Mouse (Mus musculus) kidney, postnatal 0 days (tissue): ENCODE results near the gene Arhgef18. TPM values are rescaled to one million over a fixed set of nuclear protein-coding genes. Genes with fewer than 3 reads are reported as not detected.

ENCODE experiments used
- ATAC-seq: fragments of 200-750 bp; cut with Nextera tagmentation; replicated peaks from 2 replicates; pipeline ENCODE4 v1.8.0; 2017; ENCODE audit warnings: low read depth, moderate number of reproducible peaks, moderate TSS enrichment, moderate library complexity; ENCODE audit not compliant: low FRiP score
- DNase-seq: peaks from one replicate; pipeline ENCODE4 v3.0.0-alpha.2; 2016; ENCODE audit warnings: low spot score
- H3K27ac ChIP-seq: fragments of 300-500 bp; sonication (generic); 2 replicates; pipeline ENCODE4 v1.5.1; 2014; ENCODE audit warnings: mild to moderate bottlenecking
- H3K27me3 ChIP-seq: fragments of 300-500 bp; sonication (generic); 2 replicates; pipeline ENCODE4 v1.6.1; 2014; ENCODE audit warnings: low read length, mixed read lengths; ENCODE audit not compliant: insufficient read depth
- H3K36me3 ChIP-seq: fragments of 300-500 bp; sonication (generic); 2 replicates; pipeline ENCODE4 v1.6.1; 2014; ENCODE audit warnings: low read length, mixed read lengths; ENCODE audit not compliant: insufficient read depth
- H3K4me1 ChIP-seq: fragments of 300-500 bp; sonication (generic); replicated peaks from 2 replicates; pipeline ENCODE4 v1.6.1; 2014; ENCODE audit warnings: antibody characterized with exemption, low read length, mixed read lengths; ENCODE audit not compliant: insufficient read depth
- H3K4me2 ChIP-seq: fragments of 300-500 bp; sonication (generic); 2 replicates; pipeline ENCODE4 v1.6.1; 2014; ENCODE audit warnings: mild to moderate bottlenecking, low read length, moderate library complexity, mixed read lengths
- H3K4me3 ChIP-seq: fragments of 300-500 bp; sonication (generic); replicated peaks from 2 replicates; pipeline ENCODE4 v1.5.1; 2014; ENCODE audit warnings: low read depth, low read length
- H3K9ac ChIP-seq: fragments of 300-500 bp; sonication (generic); 2 replicates; pipeline ENCODE4 v1.6.1; 2014; ENCODE audit warnings: low read depth, low read length
- H3K9me3 ChIP-seq: fragments of 300-500 bp; sonication (generic); replicated peaks from 2 replicates; pipeline ENCODE4 v1.6.1; 2016; ENCODE audit warnings: low read length, inconsistent platforms, mixed read lengths
- CTCF ChIP-seq: IDR thresholded peaks from 2 replicates; pipeline ENCODE4 v1.5.1; 2016; ENCODE audit warnings: antibody characterized with exemption, low read depth, mild to moderate bottlenecking, moderate library complexity
- WGBS: fragments of 180-500 bp; shearing (Covaris S2); extraction: QIAGEN DNeasy Blood & Tissue Kit; methylation state at CpG from one replicate; pipeline ENCODE4 v1.1.7; 2014; 5-methylcytosine and 5-hydroxymethylcytosine counted together
- polyA plus RNA-seq: library from polyadenylated mRNA; unstranded; fragments of >200 nt; fragmentation: Nextera tagmentation; extraction: Ambion mirVana; gene quantifications from 2 replicates; pipeline ENCODE4 v1.2.1, GENCODE M21; 2015

Arhgef18 gene
- polyA plus RNA-seq, 1 experiment from 2014 or later: 9.6 TPM

- Histone ChIP-seq H3K4me2 (no peak overlapping the region), H3K4me1 (no peaks in the 10 kb centered on the region), H3K4me3 (no peak overlapping the region), H3K27me3 (no peaks in the 10 kb centered on the region), H3K36me3 (peaks cover 12% of the 10 kb centered on the region), H3K27ac (no peak overlapping the region), H3K9me3 (no peaks in the 10 kb centered on the region), H3K9ac (no peak overlapping the region)
- no peak for DNase-seq
- no peak for ATAC-seq
- no peak for TF ChIP-seq CTCF
- 54% methylated on average over 4 of the region's 4 CpGs for WGBS
Observed at GRCm38 (mm10) chr8:3502217-3502616, 109.4 kb downstream of the Arhgef18 start.

Other genes with a start within 250 kb of the Arhgef18 start
- gene Insr, start 113.4 kb upstream of the Arhgef18 start, polyA plus RNA-seq: 26.5 and 27.2 TPM in 2 replicates
- 0.05 and 0.24 TPM in 2 replicates for gene A430078G23Rik, start 39.6 kb upstream of the Arhgef18 start, polyA plus RNA-seq
- gene Pex11g, start 74.7 kb downstream of the Arhgef18 start, polyA plus RNA-seq: 8.1 and 8.8 TPM in 2 replicates
- 0.16 TPM in 1 of 2 replicates, not detected in the other for gene Tex45, start 77.9 kb downstream of the Arhgef18 start, polyA plus RNA-seq
- 42.1 and 45.0 TPM in 2 replicates for gene Zfp358, start 100.1 kb downstream of the Arhgef18 start, polyA plus RNA-seq
- gene Mcoln1, start 107.5 kb downstream of the Arhgef18 start, polyA plus RNA-seq: 46.9 and 54.6 TPM in 2 replicates
- 24.3 and 26.4 TPM in 2 replicates for gene Pnpla6, start 122.4 kb downstream of the Arhgef18 start, polyA plus RNA-seq
- 4.4 and 5.2 TPM in 2 replicates for gene C330021F23Rik, start 175.0 kb downstream of the Arhgef18 start, polyA plus RNA-seq
- gene Camsap3, start 194.3 kb downstream of the Arhgef18 start, polyA plus RNA-seq: 9.7 and 11.6 TPM in 2 replicates
- 44.4 and 48.4 TPM in 2 replicates for gene Xab2, start 228.3 kb downstream of the Arhgef18 start, polyA plus RNA-seq
- gene Pet100, start 228.5 kb downstream of the Arhgef18 start, polyA plus RNA-seq: 132 and 151 TPM in 2 replicates
- 0.42 TPM in 1 of 2 replicates, not detected in the other for gene Pcp2, start 232.5 kb downstream of the Arhgef18 start, polyA plus RNA-seq
- 88.6 and 93.3 TPM in 2 replicates for gene Stxbp2, start 237.9 kb downstream of the Arhgef18 start, polyA plus RNA-seq